Mouse (Mus musculus): ENCODE results near the gene Taar7f. TPM values are rescaled to one million over a fixed set of nuclear protein-coding genes. Genes with fewer than 3 reads are reported as not detected.
A peak's percentile ranks its signal among the peaks of the same experiment; 100 is the strongest.
"Not testable (repeated sequence)": the region's sequence is repeated elsewhere in the genome, so short reads cannot be mapped to it uniquely, and the experiment has no call there.

Taar7f gene
- total RNA-seq (2021) = not detected
- long read RNA-seq, experiment 1 = 0 reads
- long read RNA-seq, experiment 2 = 0 reads

DNA sequence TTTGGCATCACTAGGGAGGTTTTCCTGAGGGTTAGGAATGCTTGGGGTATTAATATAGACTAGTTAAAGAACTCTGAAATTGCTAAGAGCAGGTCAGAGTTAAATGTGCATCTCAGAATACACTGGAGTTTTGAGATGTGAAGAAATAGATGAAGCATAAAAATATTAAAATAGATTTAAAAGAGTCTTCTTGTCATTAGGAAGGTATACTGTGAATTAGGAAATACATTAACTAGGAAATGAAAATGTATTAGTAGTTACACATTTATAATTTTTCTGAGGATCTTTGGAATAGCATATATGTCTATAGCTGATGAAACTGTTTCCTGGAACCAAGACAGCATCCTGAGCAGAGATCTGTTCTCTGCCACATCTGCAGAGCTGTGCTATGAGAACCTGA, at the start of gene Taar7f:
Gene Taar7f (plus strand): TSS at position 301 of the 400 bp plus-strand sequence.
- no peak for DNase-seq (ENCODE audit: low spot score)

DNA sequence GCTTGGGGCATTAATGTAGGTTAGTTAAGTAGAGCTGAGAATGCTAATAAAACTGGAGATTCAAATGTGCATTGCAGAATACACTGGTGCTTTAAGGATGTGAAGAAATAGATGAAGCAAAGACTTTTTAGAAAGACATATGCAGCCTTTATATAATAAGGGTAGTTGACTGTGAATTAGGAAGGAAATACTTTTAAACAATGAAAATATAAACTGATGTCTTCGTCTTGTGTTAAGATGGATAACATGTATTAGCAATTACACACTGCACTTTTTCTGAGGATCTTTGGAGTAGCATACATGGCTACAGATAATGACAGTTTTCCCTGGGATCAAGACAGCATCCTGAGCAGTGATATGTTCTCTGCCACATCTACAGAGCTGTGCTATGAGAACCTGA, 49.7 kb upstream of the Taar7f start, which contains the start of gene Taar7b:
Gene Taar7b (plus strand): TSS at position 301 of the 400 bp plus-strand sequence.
- DNase-seq (ENCODE audit: low spot score) = no peak

DNA sequence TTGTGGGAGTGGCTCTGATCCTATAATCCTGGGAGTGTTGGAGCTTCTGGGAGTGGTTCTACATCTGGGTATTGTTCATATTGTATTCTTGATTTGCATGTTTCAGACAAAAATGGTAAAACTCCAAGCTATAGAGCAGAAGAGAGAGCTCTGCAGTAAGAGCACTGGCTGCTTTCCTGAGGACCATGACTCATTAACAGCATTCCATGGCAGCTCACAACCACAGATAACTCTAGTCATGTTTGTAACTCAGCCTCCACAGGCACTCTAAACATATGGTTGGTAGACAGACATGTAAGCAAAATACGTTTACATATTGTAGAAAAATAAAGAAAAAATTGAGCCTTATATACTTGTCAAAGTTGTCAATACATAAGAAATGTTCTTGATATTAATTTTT, 42.9 kb upstream of the Taar7f start:
- no peak for DNase-seq (ENCODE audit: low spot score)

GRCm38 (mm10) chr10:24007034-24007433, 42.3 kb upstream of the Taar7f start:
- DNase-seq (ENCODE audit: low spot score) = no peak

DNA sequence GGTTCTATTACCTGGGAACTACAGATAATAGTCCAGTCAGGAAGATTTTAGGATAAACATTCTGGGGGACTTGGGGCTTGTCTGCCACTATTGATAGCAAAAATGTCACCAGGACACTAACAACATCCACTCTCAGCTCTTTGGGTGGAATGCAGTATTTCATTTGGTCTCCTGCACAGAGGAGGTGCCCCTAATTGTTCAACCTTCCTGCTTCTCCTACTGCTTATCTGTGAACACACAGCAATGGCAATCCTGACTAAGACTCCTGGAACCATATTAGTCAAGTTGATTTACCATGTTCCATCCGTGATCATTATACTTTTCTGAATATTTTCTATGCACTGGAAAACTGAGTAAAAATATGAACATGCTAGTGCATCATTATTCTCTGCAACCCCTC, 41.2 kb upstream of the Taar7f start:
- no peak for DNase-seq (ENCODE audit: low spot score)

GRCm38 (mm10) chr10:24026922-24027321, 22.4 kb upstream of the Taar7f start, which contains the start of gene Taar7d:
TSS of gene Taar7d (plus strand) at chr10:24027222.
- no peak for DNase-seq (ENCODE audit: low spot score)

GRCm38 (mm10) chr10:24031347-24031746, 18.0 kb upstream of the Taar7f start:
- DNase-seq (ENCODE audit: low spot score) = no peak

DNA sequence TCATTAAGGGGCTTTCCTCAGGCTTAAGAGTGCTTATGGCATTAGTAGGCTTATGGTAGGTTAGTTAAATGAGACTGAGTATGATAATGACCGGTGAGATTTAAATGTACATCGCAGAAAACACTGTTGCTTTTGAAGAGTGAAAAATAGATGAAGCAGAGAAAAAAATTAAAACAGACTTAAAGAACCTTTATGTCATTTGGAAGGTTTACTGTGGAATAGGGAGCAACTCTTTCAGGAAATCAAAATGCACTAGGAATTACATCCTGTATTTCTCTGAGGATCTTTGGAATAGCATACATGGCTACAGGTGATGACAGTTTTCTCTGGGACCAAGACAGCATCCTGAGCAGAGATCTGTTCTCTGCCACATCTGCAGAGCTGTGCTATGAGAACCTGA, 12.0 kb upstream of the Taar7f start, which contains the start of gene Taar7e:
Gene Taar7e (plus strand): TSS at position 301 of the 400 bp plus-strand sequence.
- DNase-seq (ENCODE audit: low spot score) = no peak

- DNase-seq (ENCODE audit: low spot score) = no peak
These were observed 9.0 kb upstream of the Taar7f start for GRCm38 (mm10) chr10:24040120-24040869.

GRCm38 (mm10) chr10:24052039-24052438, 2.7 kb downstream of the Taar7f start:
- DNase-seq (ENCODE audit: low spot score) = no peak

GRCm38 (mm10) chr10:24058986-24059385, 9.7 kb downstream of the Taar7f start:
- DNase-seq (ENCODE audit: low spot score) = no peak

DNA sequence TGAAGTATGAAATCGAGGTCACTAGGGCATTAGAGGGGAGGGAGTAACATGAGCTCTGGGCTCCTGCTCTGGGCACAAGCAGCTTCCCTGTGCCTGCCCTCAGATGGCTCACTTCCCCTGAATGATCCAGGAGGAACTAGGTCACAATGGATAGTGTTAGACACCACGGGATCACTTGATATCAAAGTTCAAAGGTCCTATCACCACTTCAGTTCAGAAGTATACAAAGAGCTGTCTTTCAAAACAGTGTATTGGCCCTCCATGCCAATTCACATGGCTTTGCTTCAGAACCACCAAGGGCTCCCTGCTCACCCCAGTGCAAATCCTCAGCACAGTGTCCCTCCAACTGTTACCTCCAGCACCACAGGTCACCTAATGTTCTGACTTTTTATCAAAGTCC, 25.4 kb downstream of the Taar7f start:
- not testable (repeated sequence) for DNase-seq (ENCODE audit: low spot score)

- not testable (repeated sequence) for DNase-seq (ENCODE audit: low spot score)
These were observed 26.9 kb downstream of the Taar7f start, which contains the start of gene Taar8a for GRCm38 (mm10) chr10:24076200-24076599. TSS of gene Taar8a (plus strand) at chr10:24076500.

DNA sequence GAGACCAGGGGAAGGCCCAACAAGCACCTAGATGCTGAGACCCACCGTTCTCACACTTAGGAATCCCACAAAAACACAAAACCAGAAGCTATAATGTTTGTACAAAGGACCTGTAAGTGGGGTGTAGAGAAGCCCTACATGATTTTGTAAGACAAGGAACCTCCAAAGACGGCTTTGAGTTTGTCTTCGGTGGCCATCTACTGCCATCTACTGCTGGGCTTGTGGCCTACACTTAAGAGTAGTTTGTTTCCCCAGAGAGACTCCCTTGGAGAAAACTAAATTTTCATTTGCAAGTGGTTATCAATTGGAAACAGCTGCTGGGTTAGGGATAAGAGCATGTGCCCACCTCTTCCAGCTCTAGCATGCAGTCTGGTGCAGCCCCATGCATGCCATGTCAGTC, 30.9 kb downstream of the Taar7f start:
- peak; percentile 5 for DNase-seq (ENCODE audit: low spot score)

GRCm38 (mm10) chr10:24085936-24086335, 36.6 kb downstream of the Taar7f start:
- DNase-seq (ENCODE audit: low spot score) = no peak

DNA sequence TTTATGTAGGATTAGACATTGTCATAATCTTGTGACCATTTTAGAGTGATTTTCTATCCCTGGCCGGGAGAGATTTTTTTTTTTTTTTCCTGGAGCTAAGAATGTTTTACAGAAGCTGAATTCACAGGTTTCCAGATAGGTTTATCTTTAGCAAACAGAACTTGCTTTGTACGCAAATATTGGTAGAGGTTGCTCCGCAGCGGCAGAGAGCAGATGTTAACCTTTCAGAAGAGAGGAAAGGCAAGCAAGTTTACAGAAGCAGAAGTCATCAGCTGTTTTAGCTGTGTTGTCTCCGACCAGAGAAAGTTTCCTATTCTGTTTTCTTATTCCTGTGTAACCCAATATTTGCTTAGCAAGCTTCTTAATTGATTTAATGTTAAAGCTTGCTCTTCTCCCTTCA, 37.2 kb downstream of the Taar7f start:
- no peak for DNase-seq (ENCODE audit: low spot score)

DNA sequence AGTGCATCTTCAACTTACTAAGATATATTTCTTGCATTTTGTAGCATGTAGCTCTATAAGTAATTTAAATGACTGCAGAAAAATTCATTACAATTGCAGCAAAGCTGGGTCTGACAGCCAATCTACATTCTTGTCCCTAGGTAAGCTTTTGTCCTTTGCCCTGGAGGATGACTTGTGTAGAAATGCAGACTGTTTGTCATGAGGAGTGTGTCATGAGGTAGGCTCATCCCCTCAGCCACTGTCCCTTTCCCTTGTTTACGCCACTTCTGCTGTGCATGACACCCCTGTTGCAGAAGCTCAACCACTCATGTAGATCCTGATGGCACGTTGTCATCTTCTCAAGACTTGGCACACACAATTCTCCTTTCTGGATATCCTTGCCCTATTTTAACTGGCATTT, 37.9 kb downstream of the Taar7f start:
- DNase-seq (ENCODE audit: low spot score) = no peak

- DNase-seq (ENCODE audit: low spot score) = no peak
These were observed 42.9 kb downstream of the Taar7f start, which contains the start of gene Taar8b for GRCm38 (mm10) chr10:24092194-24092593. TSS of gene Taar8b (minus strand) at chr10:24092294.

DNA sequence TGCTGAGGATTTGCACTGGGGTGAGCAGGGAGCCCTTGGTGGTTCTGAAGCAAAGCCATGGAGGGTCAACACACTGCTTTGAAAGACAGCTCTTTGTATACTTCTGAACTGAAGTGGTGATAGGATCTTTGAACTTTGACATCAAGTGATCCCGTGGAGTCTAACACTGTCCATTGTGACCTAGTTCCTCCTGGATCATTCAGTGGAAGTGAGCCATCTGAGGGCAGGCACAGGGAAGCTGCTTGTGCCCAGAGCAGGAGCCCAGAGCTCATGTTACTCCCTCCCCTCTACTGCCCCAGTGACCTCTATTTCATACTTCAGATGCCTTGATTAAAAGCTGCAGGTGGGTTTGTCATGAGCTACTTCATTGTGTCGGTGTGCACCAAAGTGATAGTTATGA, 47.7 kb downstream of the Taar7f start:
- DNase-seq (ENCODE audit: low spot score) = not testable (repeated sequence)
